ENCODE assay signal across 8 mouse cellular contexts in genomic region chr7:25657785-25658184, GRCm38 (mm10). TPM values are rescaled to one million over a fixed set of nuclear protein-coding genes. Genes with fewer than 3 reads are reported as not detected.
DNase-seq lines count a peak whose midpoint lies in the region; ATAC-seq lines count a peak whose summit lies in the region.

No protein-coding gene starts in this region.

- peaks cover 4% of the 10 kb centered on the region for H3K36me3 ChIP-seq in heart, embryonic 13.5 days
- H3K36me3 ChIP-seq in hindbrain, embryonic 11.5 days (ENCODE audit: control insufficient read depth, insufficient read depth, low read length): no peaks in the 10 kb centered on the region
- H3K36me3 ChIP-seq in midbrain, embryonic 10.5 days: peaks cover 17% of the 10 kb centered on the region

- no peak for ATAC-seq in heart, embryonic 13.5 days (ENCODE audit: extremely low read depth, insufficient number of reproducible peaks, low FRiP score, low TSS enrichment)
- ATAC-seq in hindbrain, embryonic 11.5 days (ENCODE audit: low FRiP score): no peak

- peak overlapping the region; percentile 84 for H3K4me2 ChIP-seq in heart, embryonic 13.5 days
- H3K4me2 ChIP-seq in hindbrain, embryonic 11.5 days (replicated peaks; ENCODE audit: low read depth, low read length): peak overlapping the region; percentile 45

- H3K4me1 ChIP-seq in heart, embryonic 13.5 days: peaks cover 23% of the 10 kb centered on the region
- H3K4me1 ChIP-seq in hindbrain, embryonic 11.5 days (replicated peaks; ENCODE audit: control insufficient read depth, insufficient read depth, low read length): 0 out of 2 replicates have a peak, but pooled peaks cover 3% of the 10 kb centered on the region
- H3K4me1 ChIP-seq in midbrain, embryonic 10.5 days: peaks cover 25% of the 10 kb centered on the region

- H3K9ac ChIP-seq in heart, embryonic 13.5 days: peak overlapping the region; percentile 88
- no peak overlapping the region; the same call in 1 of the 2 replicates for H3K9ac ChIP-seq in hindbrain, embryonic 11.5 days (ENCODE audit: low read depth, low read length)

- DNase-seq in heart, adult 8-10 months (ENCODE audit: low spot score): no peak
- peak; percentile 44 for DNase-seq in NIH3T3 (ENCODE audit: low read depth)
- peak; percentile 3 for DNase-seq in hindbrain, embryonic 11.5 days (ENCODE audit: low spot score)
- no peak for DNase-seq in midbrain, embryonic 10.5 days (ENCODE audit: low spot score)
- no peak for DNase-seq in embryo, embryonic 11 days
- DNase-seq in urinary bladder, adult 2 months (ENCODE audit: low spot score): no peak
- no peak for DNase-seq in spleen, postnatal 10 days (ENCODE audit: low spot score in 2 of 2)

- H3K9me3 ChIP-seq in heart, embryonic 13.5 days: no peaks in the 10 kb centered on the region
- H3K9me3 ChIP-seq in hindbrain, embryonic 11.5 days (ENCODE audit: control insufficient read depth, low read length): no peaks in the 10 kb centered on the region
- no peaks in the 10 kb centered on the region for H3K9me3 ChIP-seq in midbrain, embryonic 10.5 days (replicated peaks)

- H3K4me3 ChIP-seq in heart, embryonic 13.5 days: peak overlapping the region; percentile 82
- peak overlapping the region; percentile 67 for H3K4me3 ChIP-seq in hindbrain, embryonic 11.5 days (ENCODE audit: low read depth, low read length)
- peak overlapping the region; percentile 77 for H3K4me3 ChIP-seq in midbrain, embryonic 10.5 days

- 33% methylated on average over 10 of the region's 10 CpGs for WGBS in heart, embryonic 13.5 days
- 40% methylated on average over 10 of the region's 10 CpGs for WGBS in hindbrain, embryonic 11.5 days
- WGBS in midbrain, embryonic 10.5 days: 42% methylated on average over 10 of the region's 10 CpGs

- no peaks in the 10 kb centered on the region for H3K27me3 ChIP-seq in heart, embryonic 13.5 days (replicated peaks)
- H3K27me3 ChIP-seq in hindbrain, embryonic 11.5 days (ENCODE audit: control insufficient read depth, insufficient read depth, low read length): no peaks in the 10 kb centered on the region
- H3K27me3 ChIP-seq in midbrain, embryonic 10.5 days (ENCODE audit: low read depth, poor library complexity, severe bottlenecking): no peaks in the 10 kb centered on the region

- no peak overlapping the region for H3K27ac ChIP-seq in heart, embryonic 13.5 days (replicated peaks)
- H3K27ac ChIP-seq in hindbrain, embryonic 11.5 days (ENCODE audit: low read depth, low read length): no peak overlapping the region
- H3K27ac ChIP-seq in midbrain, embryonic 10.5 days (replicated peaks): no peak overlapping the region

RNA-seq across cellular contexts. Expression of gene Bckdha, which starts 1.0 kb away (rescaled TPM):
- polyA plus RNA-seq in heart, embryonic 13.5 days (2015; fragmentation: Nextera tagmentation; extraction: Ambion mirVana): 56.3 and 56.9 TPM in 2 replicates
- 100 to 1,000 TPM; 302 to 362 (median 329) TPM for total RNA-seq in heart, adult 8-10 months (2022)
- 32.9 and 35.2 TPM in 2 replicates for polyA plus RNA-seq in hindbrain, embryonic 11.5 days (2014; fragmentation: Nextera tagmentation; extraction: Ambion mirVana)
- polyA plus RNA-seq in midbrain, embryonic 10.5 days (2016; fragmentation: Nextera tagmentation; extraction: Ambion mirVana): 45.2 and 48.2 TPM in 2 replicates
- polyA plus RNA-seq in urinary bladder, adult 2 months (2012; rRNA removed): 90.1 and 102 TPM in 2 replicates

RNA-seq across cellular contexts. Expression of gene Exosc5, which starts 1.2 kb away (rescaled TPM):
- polyA plus RNA-seq in heart, embryonic 13.5 days (2015; fragmentation: Nextera tagmentation; extraction: Ambion mirVana): 40.4 and 42.1 TPM in 2 replicates
- total RNA-seq in heart, adult 8-10 months (2022): 10 to 100 TPM; 17.5 to 20.4 (median 19.3) TPM
- polyA plus RNA-seq in hindbrain, embryonic 11.5 days (2014; fragmentation: Nextera tagmentation; extraction: Ambion mirVana): 48.1 and 49.9 TPM in 2 replicates
- 65.0 and 81.4 TPM in 2 replicates for polyA plus RNA-seq in midbrain, embryonic 10.5 days (2016; fragmentation: Nextera tagmentation; extraction: Ambion mirVana)
- polyA plus RNA-seq in urinary bladder, adult 2 months (2012; rRNA removed): 50.4 and 64.6 TPM in 2 replicates

RNA-seq across cellular contexts. Expression of gene Tmem91, which starts 17.2 kb away (rescaled TPM):
- 1.4 and 1.5 TPM in 2 replicates for polyA plus RNA-seq in heart, embryonic 13.5 days (2015; fragmentation: Nextera tagmentation; extraction: Ambion mirVana)
- total RNA-seq in heart, adult 8-10 months (2022): not detected
- polyA plus RNA-seq in hindbrain, embryonic 11.5 days (2014; fragmentation: Nextera tagmentation; extraction: Ambion mirVana): 1.6 and 2.2 TPM in 2 replicates
- polyA plus RNA-seq in midbrain, embryonic 10.5 days (2016; fragmentation: Nextera tagmentation; extraction: Ambion mirVana): 2.7 and 3.2 TPM in 2 replicates
- polyA plus RNA-seq in urinary bladder, adult 2 months (2012; rRNA removed): 1.1 and 1.3 TPM in 2 replicates

RNA-seq across cellular contexts. Expression of gene B9d2, which starts 22.8 kb away (rescaled TPM):
- 30.8 and 32.8 TPM in 2 replicates for polyA plus RNA-seq in heart, embryonic 13.5 days (2015; fragmentation: Nextera tagmentation; extraction: Ambion mirVana)
- 10 to 100 TPM; 10.1 to 12.8 (median 11.9) TPM for total RNA-seq in heart, adult 8-10 months (2022)
- polyA plus RNA-seq in hindbrain, embryonic 11.5 days (2014; fragmentation: Nextera tagmentation; extraction: Ambion mirVana): 33.1 and 34.8 TPM in 2 replicates
- polyA plus RNA-seq in midbrain, embryonic 10.5 days (2016; fragmentation: Nextera tagmentation; extraction: Ambion mirVana): 38.9 TPM in 2 replicates
- 25.6 TPM in 2 replicates for polyA plus RNA-seq in urinary bladder, adult 2 months (2012; rRNA removed)

RNA-seq across cellular contexts. Expression of gene Tgfb1, which starts 29.0 kb away (rescaled TPM):
- 4.3 TPM in 2 replicates for polyA plus RNA-seq in heart, embryonic 13.5 days (2015; fragmentation: Nextera tagmentation; extraction: Ambion mirVana)
- total RNA-seq in heart, adult 8-10 months (2022): 10 to 100 TPM; 17.5 to 24.9 (median 23.9) TPM
- polyA plus RNA-seq in hindbrain, embryonic 11.5 days (2014; fragmentation: Nextera tagmentation; extraction: Ambion mirVana): 1.0 and 1.1 TPM in 2 replicates
- polyA plus RNA-seq in midbrain, embryonic 10.5 days (2016; fragmentation: Nextera tagmentation; extraction: Ambion mirVana): 0.98 and 1.7 TPM in 2 replicates
- polyA plus RNA-seq in urinary bladder, adult 2 months (2012; rRNA removed): 16.2 and 27.6 TPM in 2 replicates

Comparison
In these comparisons a context has a peak if more than half of its experiments do, and no peak if none do; other contexts are left out.
1. DNase-seq: peak in NIH3T3 (single experiment) and hindbrain, embryonic 11.5 days (single experiment); none in heart, adult 8-10 months (single experiment), midbrain, embryonic 10.5 days (single experiment), embryo, embryonic 11 days (single experiment), urinary bladder, adult 2 months (single experiment) and spleen, postnatal 10 days (0 of 2).
2. Peak in every context shown above with its lines, with median percentiles within 50 percentile points of each other: H3K4me3 ChIP-seq.